Mouse (Mus musculus) heart, postnatal 0 days (tissue): ENCODE measurements at regions not wholly inside any gene's neighbourhood (a gene's known extent, or its start where the extent isn't known, plus 50 kb on each side); places are given as distances from the start of the nearest gene placed in this dataset.

Experiments used
- CTCF ChIP-seq: IDR thresholded peaks from 2 replicates; pipeline ENCODE4 v1.5.1; 2016; ENCODE audit warnings: antibody characterized with exemption, control low read depth, low read depth
- EP300 ChIP-seq: IDR thresholded peaks from 2 replicates; pipeline ENCODE4 v1.6.1; 2016; ENCODE audit warnings: antibody characterized with exemption, low read depth

GRCm38 (mm10) chr12:71779418-71779817, 51.5 kb upstream of the Daam1 start:
- TF ChIP-seq CTCF = no peak
- TF ChIP-seq EP300 = no peak
